Mouse (Mus musculus) embryonic facial prominence, embryonic 10.5 days (tissue): ENCODE measurements around the gene Lama2. TPM values are rescaled to one million over a fixed set of nuclear protein-coding genes. Genes with fewer than 3 reads are reported as not detected.
A peak's percentile ranks its signal among the peaks of the same experiment; 100 is the strongest.

ENCODE experiments used
- DNase-seq: peaks from one replicate; pipeline ENCODE4 v3.0.0-alpha.2; 2017; ENCODE audit warnings: low spot score
- H3K27ac ChIP-seq: fragments of 300-500 bp; sonication (generic); replicated peaks from 2 replicates; pipeline ENCODE4 v1.5.1; 2016; ENCODE audit warnings: mild to moderate bottlenecking
- H3K27me3 ChIP-seq: fragments of 300-500 bp; sonication (generic); replicated peaks from 2 replicates; pipeline ENCODE4 v1.6.1; 2016; ENCODE audit warnings: low read depth, mild to moderate bottlenecking; ENCODE audit not compliant: poor library complexity, severe bottlenecking
- H3K36me3 ChIP-seq: fragments of 300-500 bp; sonication (generic); replicated peaks from 2 replicates; pipeline ENCODE4 v1.6.1; 2016; ENCODE audit warnings: mild to moderate bottlenecking, moderate library complexity
- H3K4me1 ChIP-seq: fragments of 300-500 bp; sonication (generic); 2 replicates; pipeline ENCODE4 v1.6.1; 2016
- H3K4me3 ChIP-seq: fragments of 300-500 bp; sonication (generic); 2 replicates; pipeline ENCODE4 v1.5.1; 2016; ENCODE audit warnings: mild to moderate bottlenecking, moderate library complexity
- H3K9me3 ChIP-seq: fragments of 300-500 bp; sonication (generic); 2 replicates; pipeline ENCODE4 v1.6.1; 2016; ENCODE audit warnings: mild to moderate bottlenecking
- WGBS: fragments of 180-500 bp; shearing (Covaris S2); methylation state at CpG from one replicate; pipeline ENCODE4 v1.1.7; 2016; 5-methylcytosine and 5-hydroxymethylcytosine counted together
- polyA plus RNA-seq: library from polyadenylated mRNA; unstranded; fragments of >200 nt; fragmentation: Nextera tagmentation; extraction: Ambion mirVana; gene quantifications from 2 replicates; pipeline ENCODE4 v1.2.1, GENCODE M21; 2016

The Lama2 gene
- polyA plus RNA-seq, 1 experiment from 2014 or later, result 9.6 TPM

DNA sequence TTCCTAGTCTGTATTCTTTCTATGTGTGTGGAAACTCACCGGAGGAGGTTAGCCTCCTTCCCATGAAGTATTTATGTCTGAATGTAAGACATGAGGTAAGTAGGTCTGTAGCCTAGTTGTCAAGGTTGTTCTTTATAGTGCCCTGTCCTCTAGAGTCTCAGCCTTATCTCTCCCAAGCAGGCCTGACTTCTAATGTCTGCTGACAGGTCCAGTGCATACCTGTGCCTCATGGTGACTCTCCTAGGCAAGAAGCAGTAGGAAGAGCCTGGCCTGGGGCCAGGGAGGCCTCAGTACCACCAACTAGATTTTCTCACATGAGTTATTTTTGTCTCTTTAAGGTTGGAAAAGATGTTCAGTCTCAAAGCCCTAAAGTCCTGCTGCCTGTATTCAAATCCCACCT lies 483.8 kb downstream of the Lama2 start:
- Histone ChIP-seq H3K27me3 (no peaks in the 10 kb centered on the region), H3K4me3 (no peak overlapping the region), H3K4me1 (no peaks in the 10 kb centered on the region), H3K9me3 (no peaks in the 10 kb centered on the region), H3K36me3 (no peaks in the 10 kb centered on the region), H3K27ac (no peak overlapping the region)
- WGBS, result 100% methylated on average over 1 of the region's 1 CpGs
- DNase-seq, result no peak

DNA sequence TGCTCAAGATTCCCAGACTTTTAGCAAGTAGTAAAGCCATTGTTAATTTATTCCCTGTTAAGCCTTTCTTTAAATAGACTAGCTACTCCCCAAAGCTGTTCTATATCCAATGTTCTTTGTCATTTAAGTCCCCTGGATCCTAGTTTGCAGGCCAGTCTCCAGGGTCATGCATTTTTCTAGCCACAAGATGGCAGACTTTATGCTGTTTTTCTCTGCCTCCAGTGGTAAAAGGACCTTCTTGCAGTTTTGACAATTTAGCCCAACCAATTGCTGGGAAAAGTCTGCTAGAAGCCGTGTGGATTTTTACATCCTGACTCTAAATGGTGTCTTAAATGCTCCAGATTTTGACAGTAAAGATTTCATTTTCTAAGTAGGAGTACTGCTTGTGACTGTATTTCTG lies 486.4 kb downstream of the Lama2 start:
- Histone ChIP-seq H3K27ac (no peak overlapping the region), H3K27me3 (no peaks in the 10 kb centered on the region), H3K4me1 (no peaks in the 10 kb centered on the region), H3K36me3 (no peaks in the 10 kb centered on the region), H3K4me3 (no peak overlapping the region), H3K9me3 (no peaks in the 10 kb centered on the region)
- peak; percentile 58 for DNase-seq
- WGBS, result 26% methylated on average over 1 of the region's 1 CpGs

DNA sequence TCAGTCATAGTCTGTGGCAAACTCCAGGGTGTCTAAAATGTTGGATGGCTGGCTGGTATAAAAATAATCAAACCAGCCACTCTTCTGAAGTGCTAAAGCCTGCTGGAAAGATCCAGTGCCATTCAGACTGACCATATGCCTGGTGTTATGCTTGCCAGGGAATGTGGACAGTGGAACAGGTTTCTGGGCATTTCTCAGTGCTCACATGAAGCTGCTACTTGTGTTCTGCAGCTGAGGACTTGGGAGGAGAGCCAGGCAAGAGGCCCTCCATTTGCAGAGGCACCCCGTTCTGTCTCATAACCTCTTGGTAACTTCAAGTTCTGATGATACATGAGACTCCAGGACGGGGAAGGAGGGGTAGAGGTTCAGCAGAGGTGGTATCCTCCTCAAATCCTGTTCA lies 492.1 kb downstream of the Lama2 start:
- no peak for DNase-seq
- no peaks in the 10 kb centered on the region for H3K36me3 ChIP-seq
- 81% methylated on average over 2 of the region's 2 CpGs for WGBS
- H3K4me3 ChIP-seq, result no peak overlapping the region
- no peaks in the 10 kb centered on the region for H3K9me3 ChIP-seq
- no peaks in the 10 kb centered on the region for H3K4me1 ChIP-seq
- no peaks in the 10 kb centered on the region for H3K27me3 ChIP-seq
- H3K27ac ChIP-seq, result no peak overlapping the region

DNA sequence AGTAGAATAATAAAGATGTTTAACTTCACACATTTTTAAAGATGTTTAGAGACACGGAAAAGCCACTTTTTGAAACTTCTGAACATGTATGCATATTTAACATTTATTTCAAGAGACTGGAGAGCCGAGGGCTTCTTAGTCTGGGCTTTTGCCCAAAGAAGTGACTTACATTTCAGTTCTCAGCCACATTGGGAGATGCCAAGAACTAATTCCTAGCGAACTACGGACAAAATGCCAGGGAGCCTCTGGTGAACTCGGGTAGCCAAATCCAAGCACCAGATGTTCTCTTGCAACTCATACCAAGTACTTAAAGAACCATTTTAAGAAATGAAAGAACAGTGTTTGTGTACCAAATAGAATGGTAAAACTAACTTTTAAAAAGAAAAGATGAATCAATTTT lies 495.8 kb downstream of the Lama2 start:
- 88% methylated on average over 5 of the region's 5 CpGs for WGBS
- H3K4me3 ChIP-seq, result no peak overlapping the region
- DNase-seq, result no peak
- H3K9me3 ChIP-seq, result no peaks in the 10 kb centered on the region
- no peaks in the 10 kb centered on the region for H3K27me3 ChIP-seq
- H3K36me3 ChIP-seq, result no peaks in the 10 kb centered on the region
- no peak overlapping the region for H3K27ac ChIP-seq
- H3K4me1 ChIP-seq, result no peaks in the 10 kb centered on the region

DNA sequence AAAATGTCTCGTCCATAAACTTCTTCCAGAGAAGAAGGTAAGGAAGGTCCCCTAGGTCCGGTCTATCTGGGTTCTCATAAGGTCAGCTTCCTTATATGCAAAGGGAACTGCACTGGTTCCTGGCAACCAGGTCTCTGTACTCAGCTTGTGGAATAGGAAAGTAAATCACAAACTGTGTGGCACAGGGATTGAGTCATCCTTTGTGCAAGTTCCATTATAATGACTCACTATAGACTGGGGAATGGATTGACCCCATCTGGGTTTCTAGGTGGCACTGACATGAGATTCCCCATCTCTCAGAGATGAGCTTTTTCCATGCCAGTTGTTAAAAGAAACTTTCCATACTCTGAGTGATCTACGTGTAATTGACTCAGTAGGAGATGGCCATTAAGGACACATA lies 501.7 kb downstream of the Lama2 start:
- H3K36me3 ChIP-seq, result no peaks in the 10 kb centered on the region
- H3K27me3 ChIP-seq, result no peaks in the 10 kb centered on the region
- WGBS, result 90% methylated on average over 3 of the region's 3 CpGs
- H3K9me3 ChIP-seq, result no peaks in the 10 kb centered on the region
- no peak overlapping the region for H3K27ac ChIP-seq
- H3K4me1 ChIP-seq, result no peaks in the 10 kb centered on the region
- no peak overlapping the region for H3K4me3 ChIP-seq
- DNase-seq, result no peak

DNA sequence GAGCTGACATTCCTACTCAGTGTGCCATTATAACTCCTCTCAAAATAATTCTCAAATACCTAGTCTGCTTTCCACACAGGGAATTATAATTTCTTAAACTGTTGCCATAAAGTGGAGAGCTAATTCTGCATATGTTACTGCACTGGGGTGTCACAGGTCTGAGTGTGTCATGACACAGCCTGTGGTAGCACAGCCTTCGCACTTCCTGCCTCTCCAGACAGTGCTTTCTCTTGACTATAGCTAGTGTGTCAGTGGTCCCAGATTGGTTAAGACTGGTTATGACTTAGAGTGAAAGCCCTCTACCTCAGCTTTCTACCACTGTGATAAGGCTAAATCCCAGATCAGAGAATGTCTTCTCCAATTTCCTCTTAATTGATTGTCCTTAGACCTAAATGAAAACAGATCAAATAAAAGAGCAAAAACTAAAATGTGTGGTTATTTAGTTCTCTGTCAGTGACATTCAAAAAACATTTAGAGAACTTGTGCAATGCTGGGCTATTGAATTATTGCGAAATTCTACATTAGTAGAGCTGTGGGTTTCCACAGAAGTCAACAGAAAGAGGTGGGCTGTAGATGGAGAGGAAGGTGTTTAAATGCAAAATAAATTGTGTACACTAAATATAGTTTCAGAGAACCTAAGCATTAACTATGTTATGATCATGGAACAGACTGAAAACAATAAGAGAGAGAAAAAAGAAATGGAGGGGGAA lies 502.5 kb downstream of the Lama2 start:
- Histone ChIP-seq H3K4me3 (no peak overlapping the region), H3K9me3 (no peaks in the 10 kb centered on the region), H3K36me3 (no peaks in the 10 kb centered on the region), H3K27ac (no peak overlapping the region), H3K27me3 (no peaks in the 10 kb centered on the region), H3K4me1 (no peaks in the 10 kb centered on the region)
- no peak for DNase-seq
- 95% methylated on average over 2 of the region's 2 CpGs for WGBS

DNA sequence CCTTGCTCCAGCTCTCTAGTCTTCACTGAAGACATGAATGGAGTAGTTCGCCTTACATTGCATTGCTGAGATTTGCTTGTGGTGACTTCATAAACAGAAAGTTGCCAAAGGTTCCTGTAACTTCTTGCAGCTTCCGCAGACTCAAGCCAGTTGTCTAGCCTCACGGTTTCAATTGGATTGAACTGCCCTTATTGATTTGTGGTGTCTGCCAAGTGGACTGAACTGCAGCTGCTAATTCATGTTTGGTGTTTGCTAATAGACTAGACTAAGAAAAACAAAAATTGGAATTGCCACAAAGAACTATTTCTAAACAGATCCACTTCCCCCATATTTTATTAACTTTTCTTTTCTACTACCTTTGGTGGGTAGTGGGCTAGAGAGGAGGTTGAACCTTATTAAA lies 505.4 kb downstream of the Lama2 start:
- no peak for DNase-seq
- no peaks in the 10 kb centered on the region for H3K4me1 ChIP-seq
- H3K9me3 ChIP-seq, result no peaks in the 10 kb centered on the region
- no peak overlapping the region for H3K4me3 ChIP-seq
- no peaks in the 10 kb centered on the region for H3K27me3 ChIP-seq
- WGBS, result 93% methylated on average over 3 of the region's 3 CpGs
- H3K36me3 ChIP-seq, result no peaks in the 10 kb centered on the region
- H3K27ac ChIP-seq, result no peak overlapping the region

DNA sequence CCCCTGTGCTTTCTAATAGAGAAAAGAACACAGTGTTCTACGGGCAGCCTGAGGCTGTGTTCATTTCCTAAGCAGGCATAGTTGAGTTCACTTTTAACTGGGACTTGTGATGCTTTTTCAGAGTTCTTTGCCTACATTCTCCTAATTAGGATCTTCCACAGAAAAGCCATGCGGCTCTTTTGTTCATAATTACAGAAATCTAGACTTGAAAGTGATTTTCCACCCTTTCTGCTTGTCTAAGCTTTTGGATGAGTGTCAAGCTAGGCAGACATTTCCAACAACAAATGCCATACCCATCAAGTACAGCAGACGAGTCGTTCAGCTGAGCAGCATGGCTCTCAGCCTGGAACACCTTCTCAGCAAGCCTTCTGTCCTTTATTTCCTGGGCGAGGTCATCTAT lies 515.7 kb downstream of the Lama2 start:
- DNase-seq, result no peak
- H3K36me3 ChIP-seq, result no peaks in the 10 kb centered on the region
- H3K27me3 ChIP-seq, result no peaks in the 10 kb centered on the region
- WGBS, result 78% methylated on average over 5 of the region's 5 CpGs
- no peaks in the 10 kb centered on the region for H3K9me3 ChIP-seq
- no peaks in the 10 kb centered on the region for H3K4me1 ChIP-seq
- no peak overlapping the region for H3K27ac ChIP-seq
- H3K4me3 ChIP-seq, result no peak overlapping the region

DNA sequence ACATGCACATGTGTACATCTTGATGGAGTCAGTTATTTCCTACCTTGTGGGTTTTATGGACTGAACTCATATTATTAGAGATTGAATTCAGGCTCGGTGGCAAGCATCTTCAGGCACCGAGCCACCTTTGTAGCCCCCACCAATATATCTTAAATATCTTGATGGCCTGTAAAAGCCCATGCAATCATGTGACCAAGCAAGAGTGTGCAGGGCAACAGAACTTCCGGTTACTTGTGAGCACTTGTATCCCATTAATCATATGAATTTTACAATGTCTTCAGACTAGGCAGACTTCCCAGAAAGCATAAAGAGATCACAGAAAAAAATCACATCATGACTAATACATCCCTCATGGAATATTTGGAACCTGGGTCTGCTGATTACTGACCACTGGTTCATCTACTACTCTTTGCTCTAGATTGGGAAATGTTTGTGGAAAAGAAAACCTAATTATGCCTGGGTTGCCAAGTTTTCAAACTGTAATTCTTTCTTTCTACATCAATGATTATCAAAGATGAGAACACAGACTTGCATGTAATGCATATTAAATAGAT lies 517.7 kb downstream of the Lama2 start:
- H3K36me3 ChIP-seq, result no peaks in the 10 kb centered on the region
- WGBS, result 91% methylated on average over 3 of the region's 3 CpGs
- H3K9me3 ChIP-seq, result no peaks in the 10 kb centered on the region
- no peak for DNase-seq
- H3K27ac ChIP-seq, result no peak overlapping the region
- H3K27me3 ChIP-seq, result no peaks in the 10 kb centered on the region
- no peak overlapping the region for H3K4me3 ChIP-seq
- H3K4me1 ChIP-seq, result no peaks in the 10 kb centered on the region

DNA sequence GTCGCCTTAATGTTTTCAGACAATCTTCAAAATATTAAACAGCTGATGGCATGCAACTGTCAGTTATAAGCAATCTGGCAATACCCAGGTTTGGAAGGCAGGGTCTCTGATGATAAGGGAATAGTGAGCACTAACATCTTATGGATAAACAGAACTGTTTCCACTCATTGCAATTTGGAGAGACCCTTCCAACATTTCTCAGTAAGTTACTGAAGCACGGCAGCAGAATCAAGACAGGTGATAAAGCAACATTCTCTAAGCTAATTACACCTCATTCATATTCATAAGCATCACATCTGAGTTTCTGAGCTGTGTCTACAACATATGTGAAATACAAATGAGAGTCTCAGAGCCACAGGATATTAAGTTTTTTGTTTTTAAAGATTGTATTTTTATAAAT lies 542.4 kb downstream of the Lama2 start:
- Histone ChIP-seq H3K36me3 (no peaks in the 10 kb centered on the region), H3K27me3 (no peaks in the 10 kb centered on the region), H3K27ac (no peak overlapping the region), H3K9me3 (no peaks in the 10 kb centered on the region), H3K4me1 (no peaks in the 10 kb centered on the region), H3K4me3 (no peak overlapping the region)
- DNase-seq, result no peak
- 84% methylated on average over 2 of the region's 2 CpGs for WGBS

DNA sequence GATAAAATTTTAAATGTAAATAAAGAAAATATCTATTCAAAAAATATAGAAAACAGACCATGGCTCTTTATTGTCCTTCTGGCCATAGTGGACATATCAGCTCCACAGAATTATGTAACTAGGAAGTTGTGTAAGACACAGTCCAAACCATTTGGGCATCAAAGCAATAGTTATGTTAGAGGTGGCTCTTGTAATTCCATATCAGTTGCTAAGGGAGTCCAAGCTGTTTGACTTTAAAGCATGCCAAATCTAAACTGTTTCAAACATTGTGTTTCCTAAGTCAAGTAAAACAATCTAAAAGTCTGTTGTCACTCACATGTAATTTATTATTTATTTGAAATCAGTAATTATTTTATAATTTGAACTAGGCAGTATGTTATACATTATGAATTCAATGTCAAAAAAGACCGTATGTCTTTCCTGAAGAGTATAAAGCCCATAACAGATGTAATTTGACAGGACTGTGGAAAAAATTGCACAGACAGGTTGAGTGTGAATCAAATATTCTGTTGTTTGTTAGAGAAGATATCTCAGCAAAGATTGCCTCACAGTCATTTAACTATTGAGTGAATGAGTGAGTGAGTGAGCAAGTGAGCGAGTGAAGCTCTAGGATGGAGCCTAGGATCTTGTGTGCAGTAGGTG lies 550.6 kb downstream of the Lama2 start:
- 89% methylated on average over 2 of the region's 2 CpGs for WGBS

DNA sequence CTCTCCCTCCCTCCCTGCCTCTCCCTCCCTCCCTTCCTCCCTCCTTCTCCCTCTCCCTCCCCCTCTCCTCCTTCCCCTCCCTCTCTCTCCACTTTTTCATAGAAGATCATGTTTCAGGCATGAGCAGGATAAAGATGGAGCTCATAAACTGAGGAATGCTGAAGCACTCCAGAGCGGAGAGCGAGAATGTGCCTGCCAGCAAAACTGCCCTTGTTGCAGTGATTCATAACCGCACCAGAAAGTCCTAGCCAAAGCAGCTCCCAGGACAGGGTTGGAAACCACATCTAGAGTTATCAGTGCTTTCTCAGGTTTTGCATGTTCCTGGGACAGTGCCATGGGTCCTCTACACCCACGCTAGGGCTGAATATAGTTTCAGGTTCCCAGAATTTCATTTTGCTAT lies 555.9 kb downstream of the Lama2 start:
- no peak overlapping the region for H3K4me3 ChIP-seq

More for the DNA sequence above, 550.6 kb downstream of the Lama2 start:
- H3K4me3 ChIP-seq, result no peak overlapping the region
- no peaks in the 10 kb centered on the region for H3K27me3 ChIP-seq
- H3K36me3 ChIP-seq, result no peaks in the 10 kb centered on the region
- H3K27ac ChIP-seq, result no peak overlapping the region
- no peak for DNase-seq
- peaks cover under 1% of the 10 kb centered on the region; the same call in 1 of the 2 replicates for H3K4me1 ChIP-seq
- no peaks in the 10 kb centered on the region for H3K9me3 ChIP-seq

DNA sequence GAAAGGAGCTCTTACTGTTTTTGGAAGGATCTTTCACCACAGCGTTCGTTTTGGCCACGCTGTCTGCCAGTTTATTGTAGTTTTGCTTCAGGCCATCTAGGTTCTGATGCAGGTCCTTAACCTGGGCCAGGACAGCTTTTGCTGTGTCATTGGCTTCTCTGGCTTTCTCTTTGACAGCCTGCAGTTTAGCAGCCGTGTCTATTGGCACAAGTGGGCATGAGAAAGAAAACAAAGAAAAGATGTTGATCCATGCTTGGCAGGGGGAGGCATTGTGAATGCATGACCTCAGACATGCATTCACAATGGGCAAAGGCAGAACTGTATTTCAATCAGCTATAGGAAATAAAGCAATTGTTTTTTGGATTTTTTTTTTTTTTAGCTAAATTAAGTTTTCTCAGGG lies 565.1 kb downstream of the Lama2 start:
- Histone ChIP-seq H3K4me1 (no peaks in the 10 kb centered on the region), H3K36me3 (no peaks in the 10 kb centered on the region), H3K9me3 (no peaks in the 10 kb centered on the region), H3K27me3 (no peaks in the 10 kb centered on the region), H3K4me3 (no peak overlapping the region), H3K27ac (no peak overlapping the region)
- WGBS, result 73% methylated on average over 4 of the region's 4 CpGs
- no peak for DNase-seq

More for the DNA sequence above, 555.9 kb downstream of the Lama2 start:
- peak overlapping the region; percentile 27; the same call in 1 of the 2 replicates for H3K27ac ChIP-seq
- 54% methylated on average over 4 of the region's 4 CpGs for WGBS
- peaks cover 7% of the 10 kb centered on the region for H3K4me1 ChIP-seq
- DNase-seq, result peak; percentile 46
- H3K36me3 ChIP-seq, result no peaks in the 10 kb centered on the region
- H3K9me3 ChIP-seq, result no peaks in the 10 kb centered on the region
- H3K27me3 ChIP-seq, result no peaks in the 10 kb centered on the region
